Mouse (Mus musculus) left cerebral cortex, adult 18-20 months (tissue): ENCODE data around the gene Togaram2. TPM values are rescaled to one million over a fixed set of nuclear protein-coding genes. Genes with fewer than 3 reads are reported as not detected.
"Not testable (repeated sequence)": the region's sequence is repeated elsewhere in the genome, so short reads cannot be mapped to it uniquely, and the experiment has no call there.

ENCODE experiments used
- DNase-seq, 2 experiments: peaks; one replicate each; pipeline ENCODE4 v3.0.0; 2021 to 2022; ENCODE audit warnings: low spot score in 2 of 2, mixed read lengths in 1 of 2
- long read RNA-seq, 2 experiments: library from polyadenylated mRNA; stranded (forward); transcript quantifications; one replicate each; pipeline ENCODE4 v2.0.0; 2021
- total RNA-seq, 2 experiments: library from RNA; stranded (reverse); gene quantifications; 2 replicates each; pipeline ENCODE4 v1.2.3; 2021

Gene Togaram2
- 1 to 10 TPM; 2.7 to 3.2 TPM for total RNA-seq
- long read RNA-seq, experiment 1, partial matches to known transcripts: 1 of 1 reads
- long read RNA-seq, experiment 1, other reads (novel, unspliced or antisense): 0 of 1 reads
- long read RNA-seq, experiment 2: 0 reads

DNA sequence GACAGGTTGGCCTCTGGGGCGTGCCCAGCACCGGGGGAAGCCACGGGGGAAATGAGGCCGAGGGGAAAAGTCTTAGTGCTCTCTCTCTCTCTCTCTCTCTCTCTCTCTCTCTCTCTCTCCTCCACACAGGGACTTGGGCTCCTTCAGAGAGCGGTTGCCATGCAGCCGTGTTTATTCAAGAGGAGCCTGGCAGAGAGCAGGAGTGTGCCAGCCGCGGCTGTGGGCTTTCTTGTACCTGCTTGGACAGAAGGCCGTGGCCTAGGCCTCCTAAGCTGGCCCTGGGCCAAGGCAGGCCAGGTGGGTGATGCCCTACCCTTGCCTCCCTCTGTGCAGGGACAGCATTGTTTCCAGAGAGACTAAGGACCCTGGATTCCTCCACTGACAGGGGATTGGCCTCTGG lies at the start of gene Togaram2:
Gene Togaram2, plus strand, starts transcription at position 170 of the 400 bp plus-strand sequence.
- no peak for DNase-seq

DNA sequence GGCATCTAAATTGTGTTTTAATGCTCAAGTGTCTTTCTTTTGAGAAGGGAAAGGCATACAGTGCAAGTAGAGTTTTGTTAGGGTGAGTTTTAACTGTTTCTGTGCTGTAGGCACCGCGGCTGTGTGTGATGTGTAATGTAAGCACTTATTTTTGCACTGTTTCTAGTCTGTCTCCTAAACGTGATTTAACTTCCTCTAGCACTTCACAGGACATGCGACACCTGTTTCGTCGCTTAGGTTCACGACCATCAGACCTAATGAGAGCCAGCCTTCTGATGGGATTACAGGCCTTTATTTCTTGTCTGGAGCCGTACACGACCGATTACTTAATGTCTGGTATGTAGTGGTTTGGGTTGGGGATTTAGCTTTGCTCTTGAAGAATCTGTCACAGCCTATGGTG lies 41.3 kb upstream of the Togaram2 start:
- DNase-seq: no peak

DNA sequence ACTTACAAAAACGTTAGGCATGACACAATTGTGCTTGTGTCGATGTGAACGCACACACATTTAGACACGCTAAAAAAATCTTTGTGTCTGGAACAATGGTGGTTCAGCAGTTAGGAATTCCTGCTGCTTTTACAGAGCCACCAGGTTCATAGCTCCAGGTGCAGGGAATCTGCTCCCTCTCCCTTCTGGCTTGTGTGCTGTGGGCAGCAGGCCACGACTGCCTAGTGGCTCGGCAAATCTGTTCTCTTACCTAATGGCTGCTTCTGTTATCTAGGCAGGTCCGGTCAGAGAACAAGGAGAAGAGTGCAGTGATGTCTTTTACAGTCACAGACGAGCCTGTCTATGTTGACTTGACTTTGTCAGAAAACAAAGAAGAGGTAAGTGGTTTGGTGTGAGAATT lies 39.7 kb upstream of the Togaram2 start:
- no peak for DNase-seq

DNA sequence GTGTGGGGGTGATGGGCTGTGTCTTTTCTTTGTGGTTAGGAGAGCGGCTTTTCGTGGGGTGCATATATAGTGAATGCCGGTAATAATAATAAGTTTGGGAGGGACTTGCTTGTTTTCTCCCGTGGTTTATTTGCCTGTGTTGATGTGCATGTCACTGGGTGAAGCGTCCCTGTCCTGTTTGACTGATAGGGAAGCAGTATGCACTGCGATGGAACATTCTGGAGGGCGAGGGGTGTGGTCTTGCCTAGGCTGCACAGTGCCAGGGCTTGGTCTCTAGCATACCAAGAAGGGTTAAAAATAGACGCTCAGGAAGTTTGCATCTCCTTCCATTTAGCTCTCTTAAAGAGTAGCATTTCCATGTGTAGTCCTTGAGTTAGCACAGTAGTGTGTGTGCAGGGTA lies 36.3 kb upstream of the Togaram2 start:
- DNase-seq: no peak

DNA sequence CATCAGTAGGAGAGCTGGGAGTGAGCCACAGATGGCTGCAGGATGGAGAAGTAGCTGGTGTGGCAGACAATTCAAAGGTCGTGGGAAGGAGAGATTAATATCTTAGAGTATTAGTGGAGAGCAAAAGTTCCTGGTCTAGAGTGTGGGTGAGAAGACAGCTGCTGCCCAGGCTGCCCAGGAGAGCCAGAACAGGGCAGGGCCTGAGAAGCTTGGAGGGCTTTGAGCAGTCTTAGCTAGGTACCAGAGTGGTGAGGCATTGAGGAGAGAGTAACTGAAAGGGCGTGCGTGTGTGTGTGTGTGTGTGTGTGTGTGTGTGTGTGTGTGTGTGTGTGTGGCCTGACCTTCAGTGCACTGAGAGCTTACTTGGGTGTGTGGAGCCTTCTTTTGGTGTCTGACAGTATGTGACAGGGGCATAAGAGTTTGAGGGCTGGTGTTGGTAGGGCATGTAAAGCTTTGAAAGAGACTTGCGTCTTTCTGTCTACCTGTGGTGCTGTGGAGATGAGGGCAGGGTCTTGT lies 35.3 kb upstream of the Togaram2 start:
- no peak for DNase-seq

DNA sequence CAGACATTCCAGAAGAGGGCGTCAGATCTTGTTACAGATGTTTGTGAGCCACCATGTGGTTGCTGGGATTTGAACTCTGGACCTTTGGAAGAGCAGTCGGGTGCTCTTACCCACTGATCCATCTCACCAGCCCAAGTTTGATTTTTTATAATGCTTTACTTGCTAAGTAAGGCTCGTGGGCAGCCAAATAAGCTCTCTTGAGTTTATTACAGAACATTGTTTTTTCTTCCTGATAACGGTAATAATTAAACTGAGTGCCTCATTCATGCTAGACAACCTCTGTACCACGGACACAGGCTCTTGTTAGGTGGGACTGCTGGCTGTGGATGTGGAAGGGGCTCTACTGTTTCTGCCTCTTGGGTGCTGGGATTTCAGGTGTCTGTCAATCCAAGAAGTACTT lies 34.0 kb upstream of the Togaram2 start:
- not testable (repeated sequence) for DNase-seq

DNA sequence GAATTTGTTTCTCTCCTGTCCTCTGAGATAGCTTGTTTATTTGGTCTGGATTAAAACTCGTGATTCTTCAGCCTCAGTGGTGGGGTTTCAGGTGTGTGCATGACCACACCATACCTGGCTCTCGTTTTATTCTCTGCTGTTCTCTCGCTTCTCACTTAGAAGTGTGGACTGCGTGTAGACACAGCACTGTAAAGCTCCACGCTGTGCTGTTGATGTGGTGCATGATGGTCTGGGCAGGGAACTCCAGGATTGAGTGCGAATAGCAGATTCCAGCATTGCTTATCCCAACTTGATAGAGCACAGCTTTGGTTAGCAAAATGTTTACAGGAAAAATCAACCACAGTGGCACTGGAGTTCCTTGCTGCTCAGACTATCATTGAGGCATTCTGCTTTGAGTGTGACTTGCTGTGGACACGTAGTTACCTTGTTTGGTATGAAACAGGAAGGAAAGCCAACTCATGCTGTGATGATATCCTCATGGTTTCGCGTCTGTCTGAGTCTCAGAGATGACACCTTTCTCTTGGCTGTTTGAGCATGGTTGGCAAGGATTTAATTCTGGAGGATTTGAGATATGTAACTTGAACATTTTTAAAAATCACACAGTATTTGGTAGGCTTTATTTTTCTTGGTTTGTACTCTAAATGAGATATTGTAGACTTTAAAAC lies 32.5 kb upstream of the Togaram2 start:
- no peak for DNase-seq

DNA sequence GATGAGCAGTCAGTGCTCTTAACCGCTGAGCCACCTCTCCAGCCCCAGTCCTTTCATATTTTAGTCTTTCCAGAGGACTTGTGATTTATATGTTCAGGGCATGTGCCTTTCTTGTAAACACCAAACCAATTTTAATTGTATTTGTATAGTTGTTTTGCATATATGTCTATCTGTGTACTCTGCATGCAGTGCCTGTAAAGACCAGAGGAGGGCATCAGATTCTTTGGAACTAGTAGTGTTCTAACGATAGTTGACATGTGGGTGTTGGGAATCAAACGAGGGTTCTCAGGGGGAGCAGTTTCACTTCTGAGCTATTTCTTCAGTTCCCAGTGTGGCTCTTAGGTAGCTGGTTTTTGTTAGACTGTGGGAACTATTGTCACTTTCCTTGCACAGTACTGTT lies 30.9 kb upstream of the Togaram2 start:
- DNase-seq: no peak

DNA sequence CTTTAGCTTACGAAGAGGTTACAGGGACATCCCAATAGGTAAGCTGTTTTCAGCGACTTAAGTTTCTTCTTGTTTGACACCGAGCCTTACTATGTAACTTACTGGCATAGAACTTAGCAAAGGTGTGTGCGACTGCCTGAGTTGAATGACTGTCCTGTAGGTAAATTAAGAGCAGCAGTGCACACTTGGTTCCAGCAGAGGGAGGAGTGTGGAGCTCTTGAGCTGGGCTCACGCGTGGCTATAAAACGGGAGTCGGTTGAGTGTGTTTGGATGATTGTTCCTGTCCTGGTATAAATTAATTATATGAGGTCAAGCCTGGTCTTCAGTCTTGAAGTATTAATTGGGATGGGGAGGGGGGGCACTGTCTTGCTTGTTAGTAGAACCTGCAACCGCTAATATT lies 23.1 kb upstream of the Togaram2 start:
- no peak for DNase-seq

DNA sequence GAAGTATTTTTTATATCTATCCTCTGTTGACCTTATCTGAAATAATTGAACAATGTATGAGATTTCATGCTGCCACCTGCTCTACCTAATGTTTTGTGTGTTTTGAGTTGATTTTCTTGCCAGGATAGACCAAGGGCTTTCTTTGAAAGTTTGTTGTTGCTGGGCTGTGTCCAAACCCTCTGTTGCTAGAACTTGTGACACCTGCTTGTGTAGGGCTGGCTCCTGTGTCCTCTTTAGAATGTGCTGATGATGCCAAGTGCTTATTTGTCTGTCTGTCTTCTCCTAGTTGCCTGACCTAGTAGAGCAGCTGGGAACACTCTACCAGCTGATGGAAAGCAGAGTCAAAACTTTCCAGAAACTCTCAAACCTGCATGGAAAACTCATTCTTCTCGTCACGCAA lies 20.6 kb upstream of the Togaram2 start:
- DNase-seq: no peak

DNA sequence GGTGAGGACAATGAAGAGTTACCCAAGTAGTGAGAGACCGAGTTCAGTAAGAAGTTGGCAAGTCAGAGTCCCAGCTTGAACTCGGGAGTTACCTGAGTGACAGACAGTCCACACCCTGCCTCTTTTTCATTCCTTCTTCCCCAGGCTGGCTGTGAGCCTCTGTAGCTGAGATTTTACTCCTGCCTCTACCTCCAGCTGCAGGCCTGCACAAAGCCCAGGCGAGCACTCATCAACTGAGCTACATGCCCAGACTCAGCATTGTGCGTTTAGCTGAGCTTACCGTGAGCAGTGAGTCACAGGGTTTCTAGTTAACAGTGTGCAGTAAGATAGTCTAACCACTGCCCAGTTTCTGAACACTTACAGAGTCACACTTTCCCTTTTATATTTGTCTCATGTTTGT lies 20.1 kb upstream of the Togaram2 start:
- no peak for DNase-seq

DNA sequence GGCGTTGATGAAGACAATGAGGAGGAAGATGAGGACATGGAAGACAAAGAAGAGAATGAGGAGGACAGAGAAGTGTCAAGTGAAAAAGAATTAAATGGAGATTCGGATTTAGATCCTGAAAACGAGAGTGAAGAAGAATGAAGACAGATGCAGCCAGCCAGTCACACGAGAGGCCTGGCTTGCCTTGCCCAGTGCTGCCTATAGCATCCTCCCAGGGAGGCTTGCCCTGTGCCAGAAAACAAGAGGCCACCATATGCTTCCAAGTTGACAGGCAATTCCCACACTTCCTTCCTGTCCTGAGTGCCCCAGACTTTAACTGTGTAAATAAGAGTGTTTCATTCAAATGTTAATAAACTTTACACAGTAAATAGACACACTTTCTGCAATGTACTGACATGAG lies 15.5 kb upstream of the Togaram2 start:
- DNase-seq: no peak

DNA sequence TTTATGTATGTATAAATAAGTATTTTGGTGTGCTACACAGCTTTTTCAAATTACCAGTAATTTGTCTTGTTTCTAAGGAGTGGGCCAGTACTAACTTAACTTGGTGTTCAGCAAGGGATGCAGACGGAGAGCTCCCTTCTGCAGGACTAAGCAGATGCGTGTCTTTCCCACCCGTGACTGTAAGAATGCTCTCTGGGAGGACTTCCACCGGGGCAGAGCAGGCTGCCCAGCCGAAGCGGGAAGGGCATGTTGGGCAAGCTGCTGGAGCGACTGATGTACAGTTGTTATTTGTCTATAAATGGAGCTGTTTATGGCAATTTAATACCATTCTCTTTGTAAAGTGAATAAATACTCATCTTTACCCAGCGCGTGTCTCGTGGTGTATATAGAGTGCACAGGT lies 14.4 kb upstream of the Togaram2 start:
- no peak for DNase-seq

DNA sequence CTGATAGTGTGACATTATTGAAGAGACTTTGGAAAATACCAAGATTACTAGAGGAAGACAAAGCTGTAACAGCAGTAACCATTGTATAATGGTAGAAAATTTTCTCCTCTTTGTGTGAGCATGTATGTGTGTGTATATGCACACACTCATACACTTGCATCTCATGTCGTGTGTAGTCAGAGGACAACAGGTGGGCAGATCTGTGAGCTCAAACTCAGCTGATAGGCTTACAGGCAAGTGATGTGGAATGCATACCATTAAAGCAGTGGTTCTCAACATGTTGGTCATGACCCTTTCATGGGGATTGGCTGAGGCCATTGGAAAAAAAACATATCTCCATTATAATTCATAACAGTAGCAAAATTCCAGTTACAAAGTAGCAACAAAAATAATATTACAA lies 12.7 kb upstream of the Togaram2 start:
- no peak for DNase-seq

DNA sequence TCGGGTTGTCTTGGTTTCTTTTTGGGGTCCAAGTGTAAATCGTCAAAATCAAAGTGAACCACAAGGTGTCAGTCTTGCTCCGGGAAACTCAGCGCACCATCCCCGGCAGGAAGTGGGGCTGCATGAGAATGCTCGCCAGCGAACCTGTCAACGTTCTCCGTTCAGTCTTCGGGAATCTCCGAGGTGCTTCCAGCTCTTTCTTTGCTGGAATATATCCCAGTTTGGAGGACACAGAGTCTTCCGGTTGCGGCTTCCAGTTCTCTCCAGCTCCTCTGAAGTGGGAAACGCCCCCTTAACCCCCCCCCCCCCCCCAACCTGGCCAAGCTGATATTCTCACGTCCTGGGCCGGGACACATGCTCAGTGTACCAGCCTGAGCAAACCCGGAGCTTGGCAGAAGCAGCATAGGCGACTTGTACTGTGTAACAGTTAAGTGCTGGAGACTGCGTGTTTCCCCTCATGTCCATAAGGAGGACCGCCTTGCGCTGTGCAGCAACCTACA lies 10.3 kb upstream of the Togaram2 start:
- peak; percentile 69 to 71 for DNase-seq

DNA sequence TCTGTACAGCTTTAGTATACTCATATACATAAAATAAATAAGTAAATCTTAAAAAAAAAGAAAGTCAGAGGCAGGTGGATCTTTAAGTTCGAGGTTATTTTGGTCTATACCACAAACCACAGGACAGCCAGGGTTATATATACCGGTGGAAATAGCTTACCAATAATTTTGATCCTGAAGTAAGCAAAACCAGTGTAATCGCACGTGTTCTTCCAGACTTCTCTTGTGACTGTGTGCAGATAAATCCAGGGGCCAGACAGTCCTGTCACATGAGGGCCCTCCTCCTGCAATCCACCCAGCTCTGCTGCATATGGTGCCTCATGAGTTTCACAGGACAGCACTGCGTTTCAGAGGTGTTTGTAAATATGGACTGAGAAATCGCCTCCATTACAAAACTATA lies 9.6 kb upstream of the Togaram2 start:
- no peak for DNase-seq

DNA sequence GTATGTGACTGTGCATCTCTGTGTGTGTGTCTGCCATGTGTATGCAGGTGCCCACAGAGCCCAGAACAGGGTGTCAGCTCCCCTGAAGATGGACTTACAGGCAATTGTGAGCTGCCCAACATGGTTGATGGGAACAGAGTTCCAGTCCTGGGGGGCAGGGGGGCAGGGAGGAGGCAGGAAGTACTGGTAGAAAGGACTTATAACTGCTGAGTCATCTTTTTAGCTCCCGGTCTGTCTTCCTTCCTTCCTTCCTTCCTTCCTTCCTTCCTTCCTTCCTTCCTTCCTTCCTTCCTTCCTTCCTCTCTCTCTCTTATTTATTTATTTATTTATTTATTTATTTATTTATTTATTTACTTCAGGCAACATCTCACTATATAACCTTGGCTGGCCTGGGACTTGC lies 8.9 kb upstream of the Togaram2 start:
- no peak for DNase-seq

DNA sequence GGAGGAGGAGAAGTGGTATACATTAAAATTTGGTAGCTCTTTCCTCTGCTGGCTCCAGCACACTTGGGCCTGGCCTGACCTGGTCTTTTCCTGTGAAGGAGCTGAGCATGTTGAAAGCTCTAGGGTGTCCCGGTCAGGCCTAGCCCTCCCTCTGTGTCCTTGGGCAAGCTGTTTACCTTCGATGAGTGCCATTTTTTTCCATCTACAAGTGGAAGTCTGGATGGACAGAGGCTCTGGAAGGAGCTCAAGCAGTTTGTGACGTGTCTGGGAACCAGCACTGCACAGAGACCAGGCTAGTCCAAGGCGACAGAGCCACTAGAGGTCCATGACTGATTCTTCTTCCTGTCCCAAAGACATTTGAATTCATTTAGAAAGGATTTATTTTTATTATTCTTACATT lies 7.9 kb upstream of the Togaram2 start:
- no peak for DNase-seq

DNA sequence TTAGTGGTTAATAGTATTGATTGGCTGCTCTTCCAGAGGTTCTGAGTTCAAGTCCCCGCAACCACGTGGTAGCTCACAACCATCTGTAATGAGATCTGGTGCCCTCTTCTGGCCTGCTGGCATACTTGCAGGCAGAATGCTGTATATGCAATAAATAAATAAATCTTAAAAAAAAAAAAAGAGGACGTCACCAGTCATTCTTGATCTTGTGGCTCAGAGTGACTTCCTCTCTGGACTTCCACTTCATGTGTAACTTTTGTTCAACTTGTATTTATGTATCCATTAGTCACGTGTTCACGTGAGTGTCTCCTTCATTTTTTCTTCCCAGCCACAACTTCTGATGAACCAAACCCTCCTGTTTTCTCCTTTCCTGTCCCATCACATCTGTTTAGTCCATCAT lies 3.5 kb upstream of the Togaram2 start:
- DNase-seq: no peak

DNA sequence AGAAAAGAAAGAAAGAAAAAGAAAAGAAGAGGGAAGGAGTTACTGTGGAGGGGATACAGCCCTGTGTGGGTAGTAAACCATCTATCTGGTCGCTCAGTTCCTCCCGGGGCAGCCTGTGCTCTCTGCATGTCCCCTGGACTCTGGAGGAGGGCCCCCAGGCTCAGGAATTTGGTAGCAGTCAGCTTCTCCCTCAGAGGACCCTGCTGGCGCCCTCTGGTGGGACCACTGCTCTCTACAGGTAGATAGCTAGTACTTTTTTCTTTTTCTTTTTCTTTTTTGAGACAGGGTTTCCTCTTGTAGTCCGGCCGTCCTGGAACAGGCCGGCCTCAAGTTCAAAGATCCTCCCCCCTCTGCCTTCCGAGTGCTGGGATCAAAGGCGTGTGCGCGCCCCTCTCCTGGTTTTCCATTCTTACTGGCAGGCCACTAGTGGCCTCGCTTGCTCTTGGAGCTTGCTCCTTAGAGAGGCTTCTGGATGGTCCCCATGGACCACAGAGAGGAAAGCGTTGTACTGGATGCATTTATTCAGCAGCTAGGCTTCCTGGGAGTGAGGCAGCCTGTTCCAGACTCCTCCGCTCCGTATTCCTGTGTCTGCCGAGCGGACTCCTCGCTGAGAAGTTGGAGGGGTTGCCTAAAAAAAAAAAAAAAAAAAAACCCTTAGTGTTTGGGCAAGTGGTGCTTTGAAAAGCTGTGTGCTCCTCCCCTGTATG lies 1.1 kb upstream of the Togaram2 start:
- DNase-seq: peak in 1 of 2 experiments; percentile 38

DNA sequence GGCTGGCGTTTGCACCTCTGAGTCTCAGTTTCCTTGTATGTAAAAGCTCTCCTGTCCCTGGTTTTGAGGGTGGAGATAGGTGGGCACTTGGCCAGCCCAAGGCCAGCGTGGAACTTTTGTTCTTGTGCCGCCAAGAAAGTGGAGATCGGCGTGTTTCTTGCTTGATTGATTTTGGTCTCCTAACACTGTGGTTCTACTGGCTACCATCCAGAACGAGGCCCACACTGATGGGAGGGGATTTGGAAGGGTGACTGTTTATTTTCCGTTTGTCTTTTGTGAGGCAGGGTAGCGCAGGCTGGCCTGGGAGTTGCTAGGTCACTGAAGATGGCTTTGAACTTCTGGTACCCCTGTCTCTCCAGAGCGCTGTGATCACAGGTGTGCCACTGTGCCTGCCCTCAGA lies 875 bp downstream of the Togaram2 start:
- DNase-seq: no peak

DNA sequence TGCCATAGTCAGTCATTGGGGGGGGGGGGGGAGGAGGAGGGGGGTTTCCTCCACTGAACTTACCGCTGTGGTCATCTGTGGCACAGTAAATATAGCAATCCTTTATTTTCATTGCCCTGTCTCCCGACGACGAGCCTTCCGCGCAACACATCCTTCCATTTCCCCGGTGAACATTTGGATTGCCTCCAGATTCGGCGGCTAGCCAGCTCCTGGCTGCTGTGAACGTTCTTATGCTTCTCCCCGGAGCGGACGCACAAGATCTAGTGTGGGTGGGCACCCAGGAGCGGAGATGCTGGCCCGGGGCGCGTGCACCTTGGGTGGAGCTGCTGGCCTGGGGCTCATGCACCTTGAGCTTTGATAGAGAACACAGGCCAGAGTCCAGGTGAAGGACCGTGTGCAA lies 1.8 kb downstream of the Togaram2 start:
- peak in 1 of 2 experiments; percentile 48 for DNase-seq
